Mouse (Mus musculus): Measurements from ENCODE around the gene Upk3bl.

Gene Upk3bl

GRCm38 (mm10) chr5:136054301-136055077 is at the start of gene Upk3bl:
Gene Upk3bl, plus strand, starts transcription at chr5:136054492.
- DNase-seq (ENCODE audit: extremely low read depth, low read depth) = no peak

- DNase-seq (ENCODE audit: extremely low read depth, low read depth) = no peak
Measured at GRCm38 (mm10) chr5:136004537-136004936, 49.8 kb upstream of the Upk3bl start.

GRCm38 (mm10) chr5:136007745-136008144 is 46.5 kb upstream of the Upk3bl start:
- no peak for DNase-seq (ENCODE audit: extremely low read depth, low read depth)

GRCm38 (mm10) chr5:136014877-136015276 is 39.4 kb upstream of the Upk3bl start:
- DNase-seq (ENCODE audit: extremely low read depth, low read depth) = no peak

GRCm38 (mm10) chr5:136015586-136015985 is 38.7 kb upstream of the Upk3bl start:
- DNase-seq (ENCODE audit: extremely low read depth, low read depth) = no peak

- DNase-seq (ENCODE audit: extremely low read depth, low read depth) = no peak
Measured at GRCm38 (mm10) chr5:136016014-136016876, 38.0 kb upstream of the Upk3bl start.

- no peak for DNase-seq (ENCODE audit: extremely low read depth, low read depth)
Measured at GRCm38 (mm10) chr5:136017262-136017661, 37.0 kb upstream of the Upk3bl start.

- DNase-seq (ENCODE audit: extremely low read depth, low read depth) = no peak
Measured at GRCm38 (mm10) chr5:136018726-136019125, 35.6 kb upstream of the Upk3bl start.

- DNase-seq (ENCODE audit: extremely low read depth, low read depth) = no peak
Measured at GRCm38 (mm10) chr5:136019907-136020306, 34.4 kb upstream of the Upk3bl start.

GRCm38 (mm10) chr5:136025712-136026111 is 28.6 kb upstream of the Upk3bl start:
- no peak for DNase-seq (ENCODE audit: extremely low read depth, low read depth)

GRCm38 (mm10) chr5:136026859-136027258 is 27.4 kb upstream of the Upk3bl start:
- DNase-seq (ENCODE audit: extremely low read depth, low read depth) = no peak

- no peak for DNase-seq (ENCODE audit: extremely low read depth, low read depth)
Measured at GRCm38 (mm10) chr5:136027612-136028311, 26.5 kb upstream of the Upk3bl start.

- no peak for DNase-seq (ENCODE audit: extremely low read depth, low read depth)
Measured at GRCm38 (mm10) chr5:136034868-136035267, 19.4 kb upstream of the Upk3bl start.

GRCm38 (mm10) chr5:136035285-136035684 is 19.0 kb upstream of the Upk3bl start:
- DNase-seq (ENCODE audit: extremely low read depth, low read depth) = no peak

GRCm38 (mm10) chr5:136036667-136037066 is 17.6 kb upstream of the Upk3bl start:
- DNase-seq (ENCODE audit: extremely low read depth, low read depth) = no peak

- no peak for DNase-seq (ENCODE audit: extremely low read depth, low read depth)
Measured at GRCm38 (mm10) chr5:136038258-136039214, 15.8 kb upstream of the Upk3bl start, which contains the start of gene Upk3b. Gene Upk3b, plus strand, starts transcription at chr5:136038496.

- DNase-seq (ENCODE audit: extremely low read depth, low read depth) = no peak
Measured at GRCm38 (mm10) chr5:136040210-136040609, 14.1 kb upstream of the Upk3bl start.

- no peak for DNase-seq (ENCODE audit: extremely low read depth, low read depth)
Measured at GRCm38 (mm10) chr5:136041260-136041659, 13.0 kb upstream of the Upk3bl start.

GRCm38 (mm10) chr5:136041666-136042065 is 12.6 kb upstream of the Upk3bl start:
- DNase-seq (ENCODE audit: extremely low read depth, low read depth) = no peak

GRCm38 (mm10) chr5:136044865-136045264 is 9.4 kb upstream of the Upk3bl start:
- no peak for DNase-seq (ENCODE audit: extremely low read depth, low read depth)

GRCm38 (mm10) chr5:136045408-136045807 is 8.9 kb upstream of the Upk3bl start:
- no peak for DNase-seq (ENCODE audit: extremely low read depth, low read depth)
